Mouse (Mus musculus): Measurements from ENCODE around the gene Lgals2. TPM values are rescaled to one million over a fixed set of nuclear protein-coding genes. Genes with fewer than 3 reads are reported as not detected.
A peak's percentile ranks its signal among the peaks of the same experiment; 100 is the strongest.
"Not testable (repeated sequence)": the region's sequence is repeated elsewhere in the genome, so short reads cannot be mapped to it uniquely, and the experiment has no call there.

The Lgals2 gene
- total RNA-seq, 2 experiments from 2014 or later, result 0.26 TPM; not detected in 1

- no peak for ATAC-seq (ENCODE audit: poor library complexity, severe bottlenecking)
Observed at GRCm38 (mm10) chr15:78875537-78875936, 20.2 kb upstream of the Lgals2 start.

DNA sequence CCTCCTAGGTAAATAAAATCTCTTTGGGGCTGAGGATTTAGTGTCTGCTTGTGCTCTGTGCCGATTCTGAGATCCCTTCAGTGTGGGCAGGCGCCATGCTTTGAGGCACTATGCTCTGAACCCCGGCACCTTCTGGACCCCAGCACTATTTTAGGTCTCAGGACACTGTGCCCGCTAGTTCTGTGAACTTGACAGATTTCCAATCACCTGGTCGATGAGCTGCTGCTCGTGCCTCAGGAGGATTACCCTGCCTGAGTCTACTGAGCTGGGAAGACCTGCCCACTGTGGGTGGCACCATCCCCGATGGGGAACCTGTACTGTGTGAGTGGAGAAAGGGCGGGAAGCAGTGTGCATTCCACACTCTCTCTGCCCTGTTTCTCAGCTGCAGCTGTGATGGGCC lies 19.7 kb upstream of the Lgals2 start:
- no peak for ATAC-seq (ENCODE audit: poor library complexity, severe bottlenecking)

- no peak for ATAC-seq (ENCODE audit: poor library complexity, severe bottlenecking)
Observed at GRCm38 (mm10) chr15:78873803-78874435, 18.6 kb upstream of the Lgals2 start.

DNA sequence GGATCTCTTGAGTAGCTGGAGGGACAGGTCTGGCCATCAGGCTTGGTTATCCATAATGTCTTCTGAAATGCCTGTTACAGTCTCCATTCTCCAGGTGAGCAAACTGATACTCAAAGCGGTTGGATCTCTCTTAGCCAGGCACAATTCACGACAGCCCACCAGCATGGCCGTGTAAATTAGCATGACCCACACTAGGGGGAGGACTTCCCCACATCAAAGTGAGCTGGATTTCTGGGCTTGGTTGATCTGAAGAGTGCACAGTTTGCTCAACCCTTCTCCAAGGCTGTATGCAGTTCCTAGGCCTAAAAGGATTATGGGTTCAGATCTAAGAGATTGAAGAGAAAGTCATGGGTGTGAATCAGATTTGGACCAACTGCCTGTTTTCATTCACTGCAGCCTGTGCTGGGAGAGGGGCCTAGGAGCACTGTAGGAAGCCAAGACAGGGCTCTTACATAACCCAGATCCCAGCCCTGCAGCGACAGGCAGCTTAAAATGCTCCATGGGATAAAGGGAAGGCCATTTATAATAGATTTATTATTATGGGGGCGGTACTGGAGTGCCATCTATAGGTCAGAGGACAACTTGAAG lies 16.8 kb upstream of the Lgals2 start:
- no peak for ATAC-seq (ENCODE audit: poor library complexity, severe bottlenecking)

DNA sequence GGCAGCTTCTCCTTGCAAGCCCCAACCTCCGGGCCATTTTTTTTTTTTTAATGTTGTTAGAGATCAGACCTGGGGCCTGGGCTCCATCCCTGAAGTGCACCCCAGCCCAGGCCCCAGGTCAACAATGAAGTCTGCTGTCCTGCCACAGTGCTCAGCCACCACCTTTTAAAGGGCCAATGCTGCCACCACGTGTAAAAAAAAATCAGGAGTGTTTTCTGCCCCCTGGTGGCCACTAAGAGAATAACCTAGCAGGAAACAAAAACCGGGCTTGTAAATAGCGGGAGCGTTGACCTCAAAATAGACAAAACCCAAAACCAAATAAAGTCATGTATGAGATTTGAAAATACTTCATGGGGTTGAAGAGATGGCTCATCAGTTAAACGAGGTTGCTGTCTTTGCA lies 14.4 kb upstream of the Lgals2 start:
- ATAC-seq (ENCODE audit: poor library complexity, severe bottlenecking), result peak; percentile 79

GRCm38 (mm10) chr15:78868826-78869233 lies 13.5 kb upstream of the Lgals2 start:
- ATAC-seq (ENCODE audit: poor library complexity, severe bottlenecking), result no peak

DNA sequence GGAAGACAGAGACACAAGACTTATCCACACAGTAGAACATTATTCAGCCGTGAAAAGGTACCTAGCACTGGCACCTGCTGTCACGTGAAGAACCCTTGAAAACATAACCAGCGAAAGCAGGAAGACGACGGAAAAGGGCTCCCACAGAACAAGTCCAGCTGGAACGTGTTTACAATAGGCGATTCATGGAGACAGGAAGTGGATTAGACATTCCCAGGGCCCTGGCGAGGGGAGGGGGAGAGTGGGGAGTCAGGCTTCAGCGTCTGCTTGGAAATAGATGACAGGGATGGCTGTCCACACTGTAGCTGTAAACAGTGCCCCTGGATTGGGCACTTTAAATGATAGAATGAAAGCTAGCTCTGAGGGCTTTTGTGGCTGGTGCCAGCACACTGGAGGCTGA lies 13.1 kb upstream of the Lgals2 start:
- no peak for ATAC-seq (ENCODE audit: poor library complexity, severe bottlenecking)

DNA sequence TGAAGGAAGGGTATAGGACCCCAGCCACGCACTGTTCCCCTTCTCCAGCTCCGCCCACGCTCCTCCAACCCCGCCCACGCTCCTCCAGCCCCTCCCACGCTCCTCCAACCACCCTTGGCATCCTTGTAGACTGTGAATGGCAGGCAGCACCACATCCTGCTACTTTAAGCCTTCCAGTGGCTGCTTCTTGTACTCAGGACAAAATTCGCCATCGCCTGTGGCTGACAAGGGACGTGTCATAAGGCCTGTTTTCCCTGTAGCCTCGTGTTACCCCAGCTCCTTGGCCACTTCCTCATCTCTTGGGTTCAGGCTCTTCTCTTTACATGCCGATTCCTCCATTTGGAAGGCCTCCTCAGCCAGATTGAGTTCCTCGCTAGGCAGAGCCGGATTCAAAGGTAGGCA lies 8.5 kb upstream of the Lgals2 start:
- ATAC-seq (ENCODE audit: poor library complexity, severe bottlenecking), result peak; percentile 62

DNA sequence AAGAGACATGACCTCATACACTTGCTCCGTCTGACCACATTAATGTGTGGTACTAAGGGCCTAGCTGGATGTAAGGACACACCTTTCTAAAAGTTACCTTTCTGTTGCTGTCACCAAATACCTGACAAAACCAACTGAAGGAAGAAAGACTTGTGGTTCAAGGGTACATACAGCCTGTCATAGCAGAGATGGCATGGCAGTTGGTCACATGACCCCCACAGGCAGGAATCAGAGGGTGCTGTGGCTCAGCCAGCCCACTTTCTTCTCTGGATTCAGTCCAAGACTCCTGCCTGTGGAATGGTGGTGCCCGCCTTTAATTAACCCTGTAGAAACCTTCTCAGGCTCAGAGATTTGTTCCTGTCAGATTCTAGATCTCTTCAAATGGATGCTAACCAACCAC lies 7.8 kb upstream of the Lgals2 start:
- no peak for ATAC-seq (ENCODE audit: poor library complexity, severe bottlenecking)

DNA sequence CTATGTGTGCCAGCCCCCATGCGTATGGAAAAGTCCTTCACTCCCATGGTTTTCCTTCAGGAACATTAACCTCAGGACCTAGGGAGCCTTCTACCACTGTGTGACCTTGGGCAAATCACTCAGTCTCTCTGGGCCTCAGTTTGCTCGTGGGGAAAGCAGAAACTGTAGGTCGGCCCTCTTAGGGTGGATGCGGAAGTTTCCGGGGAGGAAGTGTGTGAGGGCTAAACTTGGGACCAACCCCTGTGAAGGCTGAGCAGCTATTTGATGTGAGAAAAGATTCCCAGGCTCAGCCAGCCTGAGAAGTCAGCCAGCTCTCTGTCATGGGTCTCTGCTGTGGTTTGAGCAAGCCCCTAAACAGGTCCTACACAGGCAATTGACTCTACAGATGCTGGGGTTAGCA lies 7.0 kb upstream of the Lgals2 start:
- peak; percentile 65 for ATAC-seq (ENCODE audit: poor library complexity, severe bottlenecking)

DNA sequence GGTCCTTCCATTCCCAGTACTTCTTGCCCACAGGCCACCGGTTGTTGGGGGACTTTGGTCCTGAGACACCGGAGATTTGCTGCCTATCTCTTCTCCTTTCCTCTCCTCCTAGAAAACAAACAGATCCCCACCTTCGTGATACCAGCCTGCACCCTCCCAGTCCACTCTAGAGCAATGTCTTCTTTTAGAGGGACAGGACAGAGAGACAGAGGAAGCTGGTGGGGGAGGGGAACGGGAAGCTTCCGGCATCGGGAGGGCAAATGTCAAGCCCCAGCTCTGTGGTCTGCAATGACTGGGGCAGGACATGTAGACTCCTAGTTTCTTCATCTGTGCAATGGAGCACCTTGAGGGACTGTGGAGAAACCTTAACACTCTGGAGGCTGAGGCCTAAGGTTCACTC lies 4.4 kb upstream of the Lgals2 start:
- ATAC-seq (ENCODE audit: poor library complexity, severe bottlenecking), result peak; percentile 38; the same call in 1 of the 2 replicates

DNA sequence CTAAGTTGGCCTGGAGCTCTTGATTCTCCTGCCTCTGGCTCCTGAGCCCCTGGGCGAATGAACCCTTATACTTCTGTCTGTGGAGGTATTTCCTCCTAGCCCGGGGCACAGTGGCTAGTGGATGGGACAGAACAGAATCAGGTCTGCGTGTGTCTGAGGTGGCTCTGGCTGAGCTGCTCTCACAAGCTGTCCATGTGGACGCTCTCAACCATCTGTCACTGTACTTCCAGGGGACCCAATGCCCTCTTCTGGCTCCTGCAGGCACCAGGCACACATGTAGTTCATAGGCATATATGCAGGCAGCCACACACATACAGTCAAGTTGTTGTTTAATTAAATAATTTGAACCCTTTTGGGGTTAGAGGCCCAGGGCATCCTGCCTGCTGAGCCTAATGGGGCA lies 4.0 kb upstream of the Lgals2 start:
- no peak for ATAC-seq (ENCODE audit: poor library complexity, severe bottlenecking)

DNA sequence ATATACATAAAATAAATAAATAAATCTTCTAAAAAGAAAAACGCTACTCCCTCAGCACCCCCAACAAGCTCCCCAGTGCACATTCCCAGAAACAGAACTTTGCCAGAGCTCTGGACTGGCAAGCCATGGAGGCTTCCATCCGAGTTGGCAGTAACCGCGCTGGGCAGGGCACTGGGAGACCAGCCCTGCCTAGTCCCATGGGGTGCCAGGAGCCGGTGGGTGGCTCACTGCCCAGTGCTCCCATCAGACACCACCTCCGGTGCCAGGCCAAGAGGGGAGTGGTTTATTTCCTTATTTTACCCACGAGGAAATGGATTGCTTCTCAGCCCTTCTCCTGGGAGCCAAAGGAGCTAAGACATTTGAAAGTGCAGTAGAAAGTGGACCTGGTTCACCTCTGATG lies 1.7 kb upstream of the Lgals2 start:
- ATAC-seq (ENCODE audit: poor library complexity, severe bottlenecking), result no peak

DNA sequence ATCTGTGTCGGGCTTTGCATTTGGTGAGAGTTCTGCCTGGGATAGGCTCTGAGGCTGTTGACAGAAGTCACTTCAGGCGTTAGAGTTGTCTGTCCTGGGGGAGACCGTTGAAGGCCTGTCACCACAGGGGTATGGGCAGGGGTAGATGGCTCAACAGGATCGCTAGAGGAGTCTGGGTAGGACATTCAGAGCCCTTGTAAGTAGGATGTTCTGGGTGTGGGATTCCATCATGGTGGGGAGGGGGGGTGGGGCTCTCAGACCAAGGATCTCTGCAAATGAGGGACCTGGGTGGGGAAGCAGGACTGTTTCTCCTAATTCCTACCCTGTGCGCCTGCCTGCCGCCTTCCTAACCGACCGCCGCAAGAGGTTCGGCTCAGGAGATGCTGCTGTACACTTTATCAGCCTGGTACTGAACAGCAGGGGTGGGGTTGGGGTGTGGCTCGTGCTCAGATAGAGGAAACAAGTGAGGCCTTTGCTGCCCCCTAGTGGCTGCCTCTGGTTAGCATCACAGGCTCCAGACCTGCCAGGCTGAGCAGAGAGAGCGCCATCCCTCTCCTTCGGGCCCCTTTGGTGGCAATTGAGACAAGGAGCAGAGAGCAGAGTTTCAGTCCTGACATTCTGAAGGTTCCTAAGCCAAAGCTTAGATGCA lies 3.7 kb downstream of the Lgals2 start:
- ATAC-seq (ENCODE audit: poor library complexity, severe bottlenecking), result peak; percentile 97

- no peak for ATAC-seq (ENCODE audit: poor library complexity, severe bottlenecking)
Observed at GRCm38 (mm10) chr15:78850944-78851343, 4.4 kb downstream of the Lgals2 start.

DNA sequence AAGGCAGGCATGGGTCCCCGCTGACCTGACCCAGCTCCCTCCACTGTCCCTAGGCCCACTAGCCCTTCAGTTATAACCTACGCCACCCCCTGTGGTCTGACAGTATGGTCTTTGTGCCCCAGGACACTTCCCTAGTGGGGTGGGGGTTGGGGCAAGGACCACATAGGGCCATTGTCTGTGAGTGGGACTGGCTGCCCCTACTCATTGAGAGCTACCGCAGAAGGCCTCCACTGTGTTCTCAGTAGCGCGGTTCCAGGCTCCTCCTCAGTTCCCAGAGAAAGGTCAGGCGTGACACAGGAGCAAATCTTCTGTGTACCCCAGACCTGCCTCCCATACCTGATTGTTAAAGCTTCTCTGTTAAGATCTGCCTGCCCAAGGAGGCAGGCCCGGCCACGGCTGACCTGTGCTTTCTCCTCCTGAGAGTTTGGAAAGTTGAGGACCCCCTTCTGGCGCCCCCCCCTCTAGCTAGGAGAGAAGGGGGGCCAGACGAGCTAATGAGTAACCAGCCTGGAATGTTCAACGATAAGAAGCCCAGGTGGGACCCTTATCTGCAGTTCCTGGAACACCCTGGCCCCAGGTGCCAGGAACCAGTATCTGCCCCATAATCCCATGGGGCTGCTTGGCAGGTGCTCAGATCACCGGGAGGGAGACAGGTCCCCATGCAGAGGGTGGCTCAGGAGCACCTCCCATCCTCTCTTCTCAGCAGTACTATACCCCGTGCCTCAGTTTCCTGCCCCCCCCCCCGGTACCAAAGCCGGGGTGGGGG lies 5.1 kb downstream of the Lgals2 start:
- ATAC-seq (ENCODE audit: poor library complexity, severe bottlenecking), result no peak

- ATAC-seq (ENCODE audit: poor library complexity, severe bottlenecking), result no peak
Observed at GRCm38 (mm10) chr15:78849485-78849884, 5.8 kb downstream of the Lgals2 start.

- peak; percentile 70 for ATAC-seq (ENCODE audit: poor library complexity, severe bottlenecking)
Observed at GRCm38 (mm10) chr15:78848467-78848866, 6.9 kb downstream of the Lgals2 start.

GRCm38 (mm10) chr15:78846805-78847204 lies 8.5 kb downstream of the Lgals2 start:
- ATAC-seq (ENCODE audit: poor library complexity, severe bottlenecking), result not testable (repeated sequence)

DNA sequence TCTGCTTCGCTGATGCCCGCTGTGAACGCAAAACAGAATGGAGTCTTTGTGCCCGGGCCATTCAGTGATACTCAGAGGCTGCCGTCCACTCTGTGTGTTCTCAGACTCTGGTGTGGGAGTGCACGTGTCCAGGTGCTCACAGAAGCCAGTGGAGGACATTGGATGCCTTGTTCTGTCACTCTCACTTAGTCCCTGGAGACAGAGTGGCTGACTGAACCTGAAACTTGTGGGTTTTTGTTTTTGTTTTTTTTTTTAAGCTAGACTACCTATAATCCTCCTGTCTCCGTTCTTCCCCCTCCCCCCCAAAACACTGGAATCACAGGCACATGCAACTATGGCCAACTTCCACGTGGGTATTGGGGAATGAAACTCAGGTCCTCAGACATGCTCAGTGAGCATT lies 9.0 kb downstream of the Lgals2 start:
- ATAC-seq (ENCODE audit: poor library complexity, severe bottlenecking), result no peak

- ATAC-seq (ENCODE audit: poor library complexity, severe bottlenecking), result no peak
Observed at GRCm38 (mm10) chr15:78845867-78846266, 9.5 kb downstream of the Lgals2 start.

DNA sequence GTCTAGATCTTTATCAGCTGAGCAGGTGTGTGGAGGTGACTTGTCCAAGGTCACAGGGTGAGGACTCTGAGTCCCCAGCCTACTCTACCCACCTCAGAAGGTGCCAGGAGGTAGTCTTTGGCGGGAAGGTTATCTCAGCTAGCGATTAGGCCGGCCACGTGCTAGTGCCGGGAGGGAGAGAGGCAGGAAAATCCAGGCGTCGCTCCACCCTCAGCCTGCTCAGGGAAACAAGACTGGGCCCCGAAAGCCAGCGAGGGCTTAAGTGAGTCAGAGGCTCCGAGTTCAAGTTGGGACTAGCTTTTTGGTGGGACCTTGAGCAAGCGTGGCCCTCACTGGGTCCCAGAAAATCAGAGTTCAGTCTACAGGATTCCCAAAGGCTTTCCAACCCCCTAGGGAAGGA lies 10.0 kb downstream of the Lgals2 start:
- ATAC-seq (ENCODE audit: poor library complexity, severe bottlenecking), result no peak

Data from megakaryocyte, adult 5-6 weeks (primary cell).